Mouse (Mus musculus) lung, postnatal 0 days (tissue): ENCODE data around the gene Mms19. TPM values are rescaled to one million over a fixed set of nuclear protein-coding genes. Genes with fewer than 3 reads are reported as not detected.

Experiments
- ATAC-seq: fragments of 200-750 bp; cut with Nextera tagmentation; 2 replicates; pipeline ENCODE4 v1.8.0; 2017; ENCODE audit warnings: moderate library complexity
- DNase-seq: peaks from one replicate; pipeline ENCODE4 v3.0.0-alpha.2; 2016; ENCODE audit warnings: low spot score
- H3K27ac ChIP-seq: fragments of 300-500 bp; sonication (generic); 2 replicates; pipeline ENCODE4 v1.5.1; 2014; ENCODE audit warnings: antibody characterized with exemption, mild to moderate bottlenecking, low read length, mixed read lengths
- H3K27me3 ChIP-seq: fragments of 300-500 bp; sonication (generic); replicated peaks from 2 replicates; pipeline ENCODE4 v1.6.1; 2014; ENCODE audit warnings: low read length, mixed read lengths; ENCODE audit not compliant: insufficient read depth
- H3K36me3 ChIP-seq: fragments of 300-500 bp; sonication (generic); 2 replicates; pipeline ENCODE4 v1.6.1; 2014; ENCODE audit warnings: low read length, mixed read lengths; ENCODE audit not compliant: insufficient read depth
- H3K4me1 ChIP-seq: fragments of 300-500 bp; sonication (generic); 2 replicates; pipeline ENCODE4 v1.6.1; 2014; ENCODE audit warnings: antibody characterized with exemption, low read depth, low read length, mixed read lengths; ENCODE audit not compliant: insufficient read depth
- H3K4me2 ChIP-seq: fragments of 300-500 bp; sonication (generic); replicated peaks from 2 replicates; pipeline ENCODE4 v1.6.1; 2014; ENCODE audit warnings: low read depth, mild to moderate bottlenecking, low read length, moderate library complexity, mixed read lengths
- H3K4me3 ChIP-seq: fragments of 300-500 bp; sonication (generic); 2 replicates; pipeline ENCODE4 v1.5.1; 2014; ENCODE audit warnings: low read depth, low read length
- H3K9ac ChIP-seq: fragments of 300-500 bp; sonication (generic); replicated peaks from 2 replicates; pipeline ENCODE4 v1.6.1; 2014; ENCODE audit warnings: low read depth, mild to moderate bottlenecking
- H3K9me3 ChIP-seq: fragments of 300-500 bp; sonication (generic); 2 replicates; pipeline ENCODE4 v1.6.1; 2016; ENCODE audit warnings: low read length, mixed read lengths
- CTCF ChIP-seq: IDR thresholded peaks from 2 replicates; pipeline ENCODE4 v1.5.1; 2016; ENCODE audit warnings: antibody characterized with exemption, mild to moderate bottlenecking
- EP300 ChIP-seq: IDR thresholded peaks from 2 replicates; pipeline ENCODE4 v1.6.1; 2016; ENCODE audit warnings: antibody characterized with exemption, mild to moderate bottlenecking, control low read depth
- WGBS: fragments of 180-500 bp; shearing (Covaris S2); extraction: QIAGEN DNeasy Blood & Tissue Kit; methylation state at CpG from one replicate; pipeline ENCODE4 v1.1.7; 2014; 5-methylcytosine and 5-hydroxymethylcytosine counted together
- polyA plus RNA-seq: library from polyadenylated mRNA; unstranded; fragments of >200 nt; fragmentation: Nextera tagmentation; extraction: Ambion mirVana; gene quantifications from 2 replicates; pipeline ENCODE4 v1.2.1, GENCODE M21; 2015

Mms19 gene
- polyA plus RNA-seq, 1 experiment from 2014 or later: 12.8 TPM

DNA sequence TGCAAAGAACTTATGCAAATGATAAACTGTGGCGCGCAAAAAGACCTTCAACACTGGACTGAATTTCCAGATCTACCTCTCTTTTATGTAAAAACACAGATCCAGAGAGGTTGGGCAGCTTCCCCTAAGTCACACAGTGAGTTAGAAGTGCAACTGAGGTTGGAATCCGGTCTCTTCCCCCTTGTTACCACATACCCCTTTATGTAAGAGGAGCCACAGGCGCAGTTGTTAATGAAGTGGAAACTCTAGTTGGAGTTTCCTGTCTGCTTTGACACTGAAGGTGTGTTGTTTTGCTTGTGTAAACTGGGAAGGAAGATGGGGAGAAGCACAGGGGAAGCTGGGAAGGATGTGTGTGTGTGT lies 1.8 kb upstream of the Mms19 start:
- H3K27ac ChIP-seq: peak overlapping the region; percentile 97; the same call in 1 of the 2 replicates
- H3K36me3 ChIP-seq: no peaks in the 10 kb centered on the region
- ATAC-seq (no peak), DNase-seq (peak; percentile 57)
- no peaks in the 10 kb centered on the region for H3K27me3 ChIP-seq
- H3K9ac ChIP-seq: peak overlapping the region; percentile 90
- H3K4me3 ChIP-seq: peak overlapping the region; percentile 91
- H3K4me2 ChIP-seq: peak overlapping the region; percentile 93
- H3K9me3 ChIP-seq: no peaks in the 10 kb centered on the region
- WGBS: 7% methylated on average over 4 of the region's 4 CpGs
- H3K4me1 ChIP-seq: peaks cover 5% of the 10 kb centered on the region
- TF ChIP-seq CTCF: no peak
- no peak for TF ChIP-seq EP300

DNA sequence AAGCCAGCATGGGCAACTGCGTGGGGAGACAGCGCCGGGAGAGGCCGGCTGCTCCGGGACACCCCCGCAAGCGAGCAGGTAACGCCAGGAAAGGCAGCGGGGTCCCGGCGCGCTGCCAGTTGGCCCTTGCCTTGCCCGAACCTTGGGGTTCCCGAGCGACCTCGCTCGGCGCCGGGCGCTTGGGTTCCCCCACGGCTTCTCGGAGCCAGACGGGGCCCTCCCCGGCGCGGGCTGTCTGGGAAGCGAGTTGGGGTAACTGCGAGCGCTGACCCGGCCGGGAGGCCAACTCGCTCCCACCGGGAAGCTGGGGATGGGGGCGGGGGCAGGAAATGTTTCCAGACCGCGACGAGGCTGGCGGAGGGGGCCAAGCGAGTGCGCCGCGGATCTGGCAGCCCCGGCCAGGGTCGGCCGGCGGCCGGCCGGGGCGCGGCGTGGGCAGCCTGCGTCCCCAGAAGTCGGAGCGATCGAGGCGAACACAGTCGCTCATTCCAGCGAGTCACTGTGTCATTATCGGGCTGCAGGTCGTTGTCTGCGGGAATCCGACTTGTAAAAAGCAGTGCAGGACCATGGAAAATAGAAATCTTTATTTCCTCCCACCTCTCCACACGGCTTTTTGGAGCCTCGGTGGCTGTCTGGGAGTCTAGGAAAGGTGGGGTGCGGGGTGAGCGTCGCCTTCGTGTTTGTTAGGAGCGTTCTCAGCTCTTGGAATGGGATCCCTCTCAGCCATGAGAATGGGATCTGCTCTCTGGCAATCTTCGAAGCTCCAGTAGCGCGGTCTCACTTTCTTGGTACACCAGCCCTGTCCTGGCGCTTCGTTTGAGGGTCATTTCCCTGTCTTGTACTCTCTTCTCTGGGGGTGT lies 1.2 kb upstream of the Mms19 start:
- no peak for ATAC-seq
- H3K9ac ChIP-seq: peak overlapping the region; percentile 90
- peak overlapping the region; percentile 91 for H3K4me3 ChIP-seq

DNA sequence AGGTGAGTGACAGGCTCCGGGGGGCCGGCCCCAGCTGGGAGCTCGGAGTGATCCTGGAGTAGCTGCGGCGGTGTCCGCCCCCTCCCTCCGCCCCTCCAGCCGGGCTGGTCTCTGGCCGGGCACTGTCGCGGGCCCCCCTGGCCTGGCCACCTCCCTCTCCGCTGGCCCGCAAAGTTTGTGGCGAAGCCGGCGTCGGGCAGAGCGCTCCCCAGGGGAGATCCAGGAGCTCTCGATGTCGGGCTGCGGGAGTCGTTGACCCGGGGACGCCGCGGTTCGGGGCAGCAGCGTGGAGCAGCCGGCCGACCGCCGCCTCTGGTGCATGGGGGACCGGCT lies 604 bp upstream of the Mms19 start, which contains the start of gene Ubtd1:
Gene Ubtd1, plus strand, starts transcription at position 169 of the 333 bp plus-strand sequence.
- ATAC-seq: no peak
- Histone ChIP-seq H3K4me3 (peak within 1 kb of the TSS; percentile 91), H3K27me3 (no peaks in the 10 kb centered on the region), H3K27ac (peak within 1 kb of the TSS; percentile 97), H3K36me3 (no peaks in the 10 kb centered on the region), H3K4me1 (peaks cover 5% of the 10 kb centered on the region), H3K9ac (peak within 1 kb of the TSS; percentile 90), H3K4me2 (peak within 1 kb of the TSS; percentile 93), H3K9me3 (no peaks in the 10 kb centered on the region)
- WGBS: under 1% methylated on average over 22 of the region's 33 CpGs
- no peak for TF ChIP-seq EP300
- TF ChIP-seq CTCF: no peak
- DNase-seq: no peak

More for the DNA sequence above, 1.2 kb upstream of the Mms19 start:
- H3K27ac ChIP-seq: peak overlapping the region; percentile 97
- H3K4me2 ChIP-seq: peak overlapping the region; percentile 93
- WGBS: under 1% methylated on average over 73 of the region's 74 CpGs
- no peaks in the 10 kb centered on the region for H3K9me3 ChIP-seq
- TF ChIP-seq EP300 (no peak), CTCF (no peak)
- no peaks in the 10 kb centered on the region for H3K36me3 ChIP-seq
- H3K27me3 ChIP-seq: no peaks in the 10 kb centered on the region
- DNase-seq: peak; percentile 54
- peaks cover 5% of the 10 kb centered on the region for H3K4me1 ChIP-seq

DNA sequence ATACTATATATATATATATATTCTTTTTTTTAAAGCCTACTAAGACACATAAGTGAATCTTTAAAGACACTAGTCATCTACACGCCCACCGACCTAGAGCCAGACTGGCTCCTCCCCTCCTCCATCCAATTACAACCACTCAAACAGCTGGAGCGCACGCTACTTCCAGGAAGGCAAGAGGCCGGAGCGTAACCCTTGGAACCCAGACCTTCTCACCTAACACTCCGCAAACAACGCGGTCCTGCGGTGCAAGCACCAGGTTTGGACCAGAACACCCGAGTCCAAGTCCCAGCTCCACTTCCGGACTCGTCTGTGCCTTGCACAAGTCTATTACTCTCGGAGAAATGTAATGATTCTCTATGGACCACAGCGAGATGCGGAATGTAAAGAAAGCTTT lies 537 bp downstream of the Mms19 start:
- 1% methylated on average over 16 of the region's 16 CpGs for WGBS
- Histone ChIP-seq H3K27me3 (no peaks in the 10 kb centered on the region), H3K4me3 (peak overlapping the region; percentile 91), H3K9ac (peak overlapping the region; percentile 57), H3K4me2 (peak overlapping the region; percentile 70), H3K36me3 (no peaks in the 10 kb centered on the region), H3K27ac (peak overlapping the region; percentile 97), H3K4me1 (peaks cover 5% of the 10 kb centered on the region), H3K9me3 (no peaks in the 10 kb centered on the region)
- ATAC-seq: no peak
- TF ChIP-seq EP300 (no peak), CTCF (no peak)
- peak; percentile 73 for DNase-seq

DNA sequence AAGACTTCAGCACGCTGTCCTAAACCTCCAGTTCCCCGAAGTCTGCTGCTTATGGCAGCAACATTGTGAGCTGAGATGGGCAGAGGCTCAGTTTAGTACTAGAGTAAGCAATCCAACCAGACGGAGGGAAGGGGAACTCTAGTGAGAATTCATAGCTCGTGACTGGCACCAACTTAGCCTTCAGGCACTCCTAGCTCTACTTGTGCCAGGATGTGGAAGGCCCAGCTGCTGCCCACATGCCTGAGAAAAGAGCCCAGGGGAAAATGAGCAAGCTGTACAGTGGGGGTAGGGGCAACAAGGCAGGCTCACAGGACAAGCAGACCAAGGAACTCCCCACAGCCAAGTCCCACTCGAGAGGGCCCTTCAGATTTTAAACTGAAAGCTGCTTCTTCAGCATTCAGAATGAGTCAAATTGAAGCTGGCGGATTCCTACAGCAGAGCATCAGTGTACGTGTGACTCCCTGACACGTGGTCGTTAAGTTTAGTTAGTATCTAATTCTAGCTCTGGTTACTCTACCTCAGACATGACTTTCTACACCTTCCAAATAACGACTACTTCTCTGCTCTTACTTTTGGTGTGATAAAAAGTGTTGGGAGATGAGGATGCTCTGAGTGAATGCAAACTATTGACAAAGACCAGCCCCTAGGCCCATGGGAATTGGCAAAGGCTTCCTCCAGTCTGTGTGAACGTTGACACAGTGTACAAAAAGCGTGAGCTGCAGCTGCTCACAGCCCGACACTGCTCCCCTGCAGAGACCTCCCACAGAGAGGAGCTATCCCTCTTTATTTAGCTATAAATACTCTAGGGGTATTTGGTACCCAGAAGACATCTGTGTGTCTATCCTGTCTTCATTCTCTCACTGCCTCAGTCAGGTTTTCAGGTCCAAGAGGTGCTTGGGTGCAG lies 6.8 kb downstream of the Mms19 start:
- H3K27me3 ChIP-seq: no peaks in the 10 kb centered on the region
- H3K4me3 ChIP-seq: no peak overlapping the region
- no peak overlapping the region for H3K9ac ChIP-seq
- H3K4me2 ChIP-seq: no peak overlapping the region
- DNase-seq (peak; percentile 10), ATAC-seq (no peak)
- no peaks in the 10 kb centered on the region for H3K9me3 ChIP-seq
- no peak overlapping the region for H3K27ac ChIP-seq
- no peaks in the 10 kb centered on the region for H3K4me1 ChIP-seq
- WGBS: 69% methylated on average over 13 of the region's 13 CpGs
- TF ChIP-seq EP300 (no peak), CTCF (no peak)
- no peaks in the 10 kb centered on the region for H3K36me3 ChIP-seq

DNA sequence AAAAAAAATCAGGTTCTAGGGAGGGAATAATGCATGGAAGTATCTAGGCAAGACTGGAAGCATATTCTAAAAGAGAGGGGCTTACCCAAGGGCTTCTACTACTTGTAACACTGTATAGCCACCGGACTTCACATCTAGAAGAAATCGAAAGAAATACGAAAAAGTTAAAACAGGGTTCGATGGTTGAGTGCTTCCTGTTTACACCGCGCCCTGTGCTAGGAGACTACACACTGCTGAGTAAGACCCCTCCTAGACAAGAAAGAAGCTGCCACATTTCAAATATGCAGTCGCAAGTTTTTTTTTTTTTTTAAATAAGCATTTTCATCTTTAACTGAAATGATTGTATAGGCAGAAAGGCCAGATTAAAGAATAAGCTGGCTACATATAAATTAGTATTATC lies 11.3 kb downstream of the Mms19 start:
- Histone ChIP-seq H3K9ac (no peak overlapping the region), H3K4me1 (no peaks in the 10 kb centered on the region), H3K27me3 (no peaks in the 10 kb centered on the region), H3K4me3 (no peak overlapping the region), H3K9me3 (no peaks in the 10 kb centered on the region), H3K27ac (no peak overlapping the region), H3K36me3 (no peaks in the 10 kb centered on the region), H3K4me2 (no peak overlapping the region)
- 90% methylated on average over 7 of the region's 7 CpGs for WGBS
- TF ChIP-seq CTCF: no peak
- no peak for TF ChIP-seq EP300
- DNase-seq (no peak), ATAC-seq (no peak)
